In genomic region chr13:24623631-24624030, GRCm38 (mm10) we compare ENCODE assay signal across 24 mouse cellular contexts. TPM values are rescaled to one million over a fixed set of nuclear protein-coding genes. Genes with fewer than 3 reads are reported as not detected.
DNase-seq lines count a peak whose midpoint lies in the region; ATAC-seq and TF ChIP-seq lines count a peak whose summit lies in the region.
"Had no signal": no experiment of that assay in that cellular context is flagged by ENCODE, and none has a peak within 500 bp of the region (broad histone marks: within the 10 kb centered on the region; RNA-seq: fewer than 3 reads in every experiment).

No protein-coding gene starts in this region.

- TF ChIP-seq EP300 in liver, postnatal 0 days (IDR thresholded peaks at IDR 0.05; ENCODE audit: low read depth): no peak

- TF ChIP-seq CTCF in liver, postnatal 0 days (IDR thresholded peaks at IDR 0.05; ENCODE audit: low read depth): no peak

- no peaks in the 10 kb centered on the region for H3K9me3 ChIP-seq in liver, postnatal 0 days (ENCODE audit: low read length)
- H3K9me3 ChIP-seq in liver, embryonic 11.5 days (ENCODE audit: control insufficient read depth, low read length): no peaks in the 10 kb centered on the region
- H3K9me3 ChIP-seq: embryonic facial prominence, embryonic 10.5 days; embryonic facial prominence, embryonic 12.5 days; forebrain, embryonic 10.5 days; forebrain, embryonic 12.5 days; forebrain, embryonic 15.5 days had no signal

- H3K27me3 ChIP-seq in liver, postnatal 0 days (ENCODE audit: insufficient read depth, low read length): no peaks in the 10 kb centered on the region
- H3K27me3 ChIP-seq in liver, embryonic 11.5 days (replicated peaks; ENCODE audit: control insufficient read depth, insufficient read depth, low read length): no peaks in the 10 kb centered on the region
- H3K27me3 ChIP-seq: embryonic facial prominence, embryonic 12.5 days; forebrain, embryonic 12.5 days; forebrain, embryonic 15.5 days; Patski had no signal

- peak; percentile 33; the same call in 1 of the 2 replicates for ATAC-seq in liver, postnatal 0 days
- ATAC-seq in liver, embryonic 11.5 days (replicated peaks; ENCODE audit: low FRiP score): no peak
- peak; percentile 39; the same call in 1 of the 2 replicates for ATAC-seq in common myeloid progenitor, adult 5-6 weeks (replicated peaks; ENCODE audit: low read depth, poor library complexity, severe bottlenecking)
- peak; percentile 42 for ATAC-seq in megakaryocyte progenitor cell, adult 5-6 weeks (replicated peaks; ENCODE audit: poor library complexity)
- no peak for ATAC-seq in activated CD4-positive, CD25-positive, alpha-beta regulatory T cell, adult 4 months
- ATAC-seq: forebrain, embryonic 15.5 days; forebrain, postnatal 0 days; Patski had no signal

- DNase-seq in liver, postnatal 0 days: no peak
- no peak for DNase-seq in liver, embryonic 11.5 days (ENCODE audit: low spot score)
- DNase-seq in 416B (ENCODE audit: low read depth): peak; percentile 54
- DNase-seq in thymus, postnatal 14 days: no peak
- no peak for DNase-seq in adrenal gland, adult (ENCODE audit: inconsistent age in 2 of 2, low spot score in 1 of 2)
- DNase-seq: adrenal gland, adult 8-10 months; adrenal gland, postnatal 14 days; adrenal gland, postnatal 36 days; cerebellum, adult 11-12 months; cerebellum, adult 2 months; cerebellum, adult 9-10 months; cerebellum, postnatal 14 days; cerebellum, postnatal 36 days; forebrain, postnatal 0 days had no signal

- H3K27ac ChIP-seq in liver, postnatal 0 days (ENCODE audit: low read depth): no peak overlapping the region
- no peak overlapping the region for H3K27ac ChIP-seq in liver, embryonic 11.5 days (ENCODE audit: low read depth, low read length)
- H3K27ac ChIP-seq: embryonic facial prominence, embryonic 10.5 days; embryonic facial prominence, embryonic 12.5 days; forebrain, embryonic 10.5 days; forebrain, embryonic 12.5 days; forebrain, embryonic 15.5 days had no signal

- H3K9ac ChIP-seq in liver, postnatal 0 days (replicated peaks): no peak overlapping the region
- H3K9ac ChIP-seq in liver, embryonic 11.5 days (ENCODE audit: low read depth, low read length): no peak overlapping the region
- H3K9ac ChIP-seq: embryonic facial prominence, embryonic 12.5 days; forebrain, embryonic 12.5 days; forebrain, embryonic 15.5 days; forebrain, postnatal 0 days had no signal

- WGBS in liver, postnatal 0 days (ENCODE audit: insufficient replicate concordance): 72% methylated on average over 4 of the region's 4 CpGs
- 78% methylated on average over 4 of the region's 4 CpGs for WGBS in liver, embryonic 11.5 days

- H3K4me3 ChIP-seq in liver, postnatal 0 days (ENCODE audit: low read depth, low read length): no peak overlapping the region
- no peak overlapping the region for H3K4me3 ChIP-seq in liver, embryonic 11.5 days (ENCODE audit: low read depth, low read length)
- H3K4me3 ChIP-seq: embryonic facial prominence, embryonic 10.5 days; embryonic facial prominence, embryonic 12.5 days; erythroblast, embryonic 14.5 days; forebrain, embryonic 10.5 days; forebrain, embryonic 12.5 days; forebrain, embryonic 15.5 days had no signal

- H3K36me3 ChIP-seq in liver, postnatal 0 days (replicated peaks; ENCODE audit: insufficient read depth, low read length): no peaks in the 10 kb centered on the region
- no peaks in the 10 kb centered on the region for H3K36me3 ChIP-seq in liver, embryonic 11.5 days (ENCODE audit: control insufficient read depth, insufficient read depth, low read length)
- H3K36me3 ChIP-seq: embryonic facial prominence, embryonic 10.5 days; embryonic facial prominence, embryonic 12.5 days; forebrain, embryonic 10.5 days; forebrain, embryonic 12.5 days; forebrain, embryonic 15.5 days had no signal

- no peak overlapping the region for H3K4me2 ChIP-seq in liver, postnatal 0 days (ENCODE audit: low read depth, low read length)
- H3K4me2 ChIP-seq in liver, embryonic 11.5 days: no peak overlapping the region
- H3K4me2 ChIP-seq: embryonic facial prominence, embryonic 12.5 days; forebrain, embryonic 12.5 days; forebrain, embryonic 15.5 days had no signal

- H3K4me1 ChIP-seq in liver, postnatal 0 days (ENCODE audit: insufficient read depth): no peaks in the 10 kb centered on the region
- no peaks in the 10 kb centered on the region for H3K4me1 ChIP-seq in liver, embryonic 11.5 days (replicated peaks; ENCODE audit: control insufficient read depth, insufficient read depth, low read length)
- H3K4me1 ChIP-seq: embryonic facial prominence, embryonic 12.5 days had no signal

RNA-seq across cellular contexts. Expression of gene Ripor2, which starts 41.6 kb away (rescaled TPM):
- polyA plus RNA-seq in liver, postnatal 0 days (2015; fragmentation: Nextera tagmentation; extraction: Ambion mirVana): 3.7 and 3.8 TPM in 2 replicates
- polyA plus RNA-seq in liver, embryonic 11.5 days (2014; fragmentation: Nextera tagmentation; extraction: Ambion mirVana): 9.4 and 11.4 TPM in 2 replicates
- 57.2 and 64.6 TPM in 2 replicates for total RNA-seq in common myeloid progenitor, adult 5-6 weeks (2017)
- total RNA-seq in megakaryocyte progenitor cell, adult 5-6 weeks (2015): 37.6 and 50.4 TPM in 2 replicates
- total RNA-seq in megakaryocyte progenitor cell, adult 5-6 weeks (2017): 24.0 and 28.9 TPM in 2 replicates
- 100 to 1,000 TPM; 210 to 273 TPM for polyA plus RNA-seq in activated CD4-positive, CD25-positive, alpha-beta regulatory T cell, adult 4 months (2017; shearing (Covaris generic))

Comparison
In these comparisons a context has a peak if more than half of its experiments do, and no peak if none do; other contexts are left out.
1. ATAC-seq: peak in liver, postnatal 0 days (single experiment), common myeloid progenitor, adult 5-6 weeks (single experiment) and megakaryocyte progenitor cell, adult 5-6 weeks (single experiment); none in liver, embryonic 11.5 days (single experiment) and activated CD4-positive, CD25-positive, alpha-beta regulatory T cell, adult 4 months (single experiment).
2. RNA of gene Ripor2, which starts 41.6 kb away (polyA plus RNA-seq): 210 to 273 TPM in activated CD4-positive, CD25-positive, alpha-beta regulatory T cell, adult 4 months; 9.4 to 11.4 TPM in liver, embryonic 11.5 days and 3.7 to 3.8 TPM in liver, postnatal 0 days; every median in the first group is over 10 times any median in the second.